Mouse (Mus musculus) ES-E14 (cell line): ENCODE measurements around the gene Brd4. TPM values are rescaled to one million over a fixed set of nuclear protein-coding genes. Genes with fewer than 3 reads are reported as not detected.

Source experiments
- DNase-seq: peaks from one replicate; pipeline ENCODE4 v3.0.0-alpha.2; 2013; ENCODE audit warnings: low read depth, low spot score
- H3K27ac ChIP-seq: 2 replicates; pipeline ENCODE4 v1.5.1; 2012; ENCODE audit warnings: low read depth, mild to moderate bottlenecking, low read length, moderate library complexity, mixed read lengths; ENCODE audit not compliant: poor library complexity, insufficient read depth, severe bottlenecking
- H3K36me3 ChIP-seq: 2 replicates; pipeline ENCODE4 v1.6.1; 2012; ENCODE audit warnings: mild to moderate bottlenecking, low read length, moderate library complexity, mixed read lengths; ENCODE audit not compliant: control insufficient read depth, poor library complexity, insufficient read depth, severe bottlenecking
- H3K4me1 ChIP-seq, 2 experiments: fragments of 150-350 bp in 1 of 2; sonication (generic) in 1 of 2; 2 replicates each; pipeline ENCODE4 v1.6.1; 2012; ENCODE audit warnings: low read length in 2 of 2, mild to moderate bottlenecking in 1 of 2, mixed read lengths in 1 of 2; ENCODE audit not compliant: control insufficient read depth in 2 of 2, insufficient read depth in 2 of 2, poor library complexity in 1 of 2
- H3K4me3 ChIP-seq, 2 experiments: fragments of 150-350 bp in 1 of 2; sonication (generic) in 1 of 2; 2 replicates each; pipeline ENCODE4 v1.5.1; 2012; ENCODE audit warnings: low read length in 2 of 2, low read depth in 1 of 2, mild to moderate bottlenecking in 1 of 2, mixed read lengths in 1 of 2; ENCODE audit not compliant: insufficient read depth in 1 of 2, poor library complexity in 1 of 2, severe bottlenecking in 1 of 2
- H3K9ac ChIP-seq: 2 replicates; pipeline ENCODE4 v1.6.1; 2012; ENCODE audit warnings: low read depth, mild to moderate bottlenecking, low read length, mixed read lengths; ENCODE audit not compliant: poor library complexity, insufficient read depth, severe bottlenecking
- H3K9me3 ChIP-seq: fragments of 150-350 bp; sonication (generic); 2 replicates; pipeline ENCODE4 v1.6.1; 2012; ENCODE audit warnings: low read depth, mild to moderate bottlenecking, low read length; ENCODE audit not compliant: control insufficient read depth, insufficient read depth
- CHD2 ChIP-seq: IDR thresholded peaks from 2 replicates; pipeline ENCODE4 v1.6.1; 2014; ENCODE audit warnings: mild to moderate bottlenecking, low read depth, low read length, inconsistent platforms
- HCFC1 ChIP-seq: IDR thresholded peaks from 2 replicates; pipeline ENCODE4 v1.6.1; 2012; ENCODE audit warnings: low read length, inconsistent platforms, borderline replicate concordance; ENCODE audit not compliant: insufficient read depth
- MAFK ChIP-seq: IDR thresholded peaks from 2 replicates; pipeline ENCODE4 v1.6.1; 2014; ENCODE audit warnings: mild to moderate bottlenecking, low read depth, low read length, inconsistent platforms; ENCODE audit not compliant: insufficient read depth
- ZC3H11A ChIP-seq: IDR thresholded peaks from 2 replicates; pipeline ENCODE4 v1.6.1; 2012; ENCODE audit warnings: low read depth, mild to moderate bottlenecking, inconsistent platforms, low read length, borderline replicate concordance
- ZNF384 ChIP-seq: IDR thresholded peaks from 2 replicates; pipeline ENCODE4 v1.6.1; 2012; ENCODE audit warnings: low read depth, low read length, inconsistent platforms
- in situ Hi-C, 2 experiments: fragments of 600-800 bp; cut with MboI; formaldehyde crosslinking; loops; one replicate each; pipeline ENCODE4 v1.15.1; 2025; ENCODE audit warnings: low sequenced_read_pairs in 2 of 2, inconsistent platforms in 1 of 2; ENCODE audit not compliant: unreplicated experiment in 2 of 2
- total RNA-seq: library from RNA; depleted of rRNA; stranded (reverse); fragments of 300-350 nt; gene quantifications from 2 replicates; pipeline ENCODE4 v1.2.3, GENCODE M21; 2012

Brd4 gene
- total RNA-seq, 1 experiment, result 51.7 TPM

- H3K36me3 ChIP-seq, result no peaks in the 10 kb centered on the region; the same call in none of the 2 replicates
- H3K9me3 ChIP-seq, result no peaks in the 10 kb centered on the region
- H3K4me1 ChIP-seq, result peaks cover 2 to 3% of the 10 kb centered on the region in 2 experiments; a peak in 1 of 4 replicates
- H3K27ac ChIP-seq, result no peak overlapping the region
- no peak for DNase-seq
- TF ChIP-seq MAFK, result no peak
- TF ChIP-seq ZC3H11A, result no peak
- no peak for TF ChIP-seq HCFC1
- no peak for TF ChIP-seq CHD2
- no peak for TF ChIP-seq ZNF384
- in situ Hi-C loops, result no loop called here
- no peak overlapping the region for H3K9ac ChIP-seq
- H3K4me3 ChIP-seq, result no peak overlapping the region
These were observed 34.5 kb downstream of the Brd4 start for GRCm38 (mm10) chr17:32250066-32250465.

- in situ Hi-C loops, result no loop called here
These were observed 36.3 kb downstream of the Brd4 start for GRCm38 (mm10) chr17:32248192-32248591.

GRCm38 (mm10) chr17:32247616-32248015 lies 36.9 kb downstream of the Brd4 start:
- in situ Hi-C loops, result no loop called here
- no peak for DNase-seq
- H3K27ac ChIP-seq, result no peak overlapping the region
- no peak overlapping the region for H3K9ac ChIP-seq
- H3K36me3 ChIP-seq, result no peaks in the 10 kb centered on the region
- no peaks in the 10 kb centered on the region for H3K9me3 ChIP-seq
- TF ChIP-seq MAFK (no peak), ZC3H11A (no peak)
- H3K4me3 ChIP-seq, result no peak overlapping the region
- peaks cover 2 to 3% of the 10 kb centered on the region in 2 experiments; a peak in 1 of 4 replicates for H3K4me1 ChIP-seq

More at GRCm38 (mm10) chr17:32248192-32248591, 36.3 kb downstream of the Brd4 start:
- H3K9me3 ChIP-seq, result no peaks in the 10 kb centered on the region
- no peaks in the 10 kb centered on the region; the same call in 1 of the 2 replicates for H3K36me3 ChIP-seq
- no peak overlapping the region for H3K4me3 ChIP-seq
- H3K27ac ChIP-seq, result no peak overlapping the region
- TF ChIP-seq ZC3H11A, result no peak
- no peak for TF ChIP-seq HCFC1
- no peak for TF ChIP-seq MAFK
- TF ChIP-seq CHD2, result no peak
- TF ChIP-seq ZNF384, result no peak
- H3K4me1 ChIP-seq, result peaks cover 2 to 3% of the 10 kb centered on the region in 2 experiments; a peak in 1 of 4 replicates
- no peak for DNase-seq
- H3K9ac ChIP-seq, result no peak overlapping the region

GRCm38 (mm10) chr17:32246117-32246516 lies 38.4 kb downstream of the Brd4 start:
- Histone ChIP-seq H3K9me3 (no peaks in the 10 kb centered on the region), H3K4me1 (peaks cover 2 to 3% of the 10 kb centered on the region in 2 experiments; a peak in 1 of 4 replicates), H3K4me3 (no peak overlapping the region), H3K36me3 (peaks cover 3% of the 10 kb centered on the region), H3K27ac (no peak overlapping the region), H3K9ac (no peak overlapping the region)
- in situ Hi-C loops, result no loop called here
- no peak for TF ChIP-seq ZC3H11A
- TF ChIP-seq CHD2, result no peak
- TF ChIP-seq MAFK, result no peak
- TF ChIP-seq HCFC1, result no peak
- no peak for TF ChIP-seq ZNF384
- DNase-seq, result no peak

- in situ Hi-C loops, result no loop called here
- Histone ChIP-seq H3K9ac (no peak overlapping the region), H3K4me3 (no peak overlapping the region), H3K4me1 (peaks cover 0 to 3% of the 10 kb centered on the region in 2 experiments; a peak in 1 of 4 replicates), H3K9me3 (no peaks in the 10 kb centered on the region), H3K36me3 (peaks cover 6% of the 10 kb centered on the region), H3K27ac (no peak overlapping the region)
- DNase-seq, result no peak
- TF ChIP-seq ZNF384 (no peak), MAFK (no peak), CHD2 (no peak), ZC3H11A (no peak), HCFC1 (no peak)
These were observed 43.5 kb downstream of the Brd4 start for GRCm38 (mm10) chr17:32240881-32241531.
